Mouse (Mus musculus) embryo, embryonic 11.5 days (tissue): ENCODE measurements around the gene Dpm2.

Experiments
- DNase-seq: peaks from one replicate; pipeline ENCODE4 v3.0.0-alpha.2; 2012; ENCODE audit warnings: low read depth, low spot score

The Dpm2 gene

GRCm38 (mm10) chr2:32582830-32583799 is 12.5 kb downstream of the Dpm2 start:
- peak; percentile 76 for DNase-seq

GRCm38 (mm10) chr2:32585149-32585714 is 14.6 kb downstream of the Dpm2 start:
- no peak for DNase-seq

- DNase-seq = peak; percentile 93
Measured at GRCm38 (mm10) chr2:32586871-32587351, 16.3 kb downstream of the Dpm2 start, which contains the start of gene St6galnac4. Gene St6galnac4, plus strand, starts transcription at chr2:32587095.

- DNase-seq = no peak
Measured at GRCm38 (mm10) chr2:32587731-32588321, 17.2 kb downstream of the Dpm2 start.

- no peak for DNase-seq
Measured at GRCm38 (mm10) chr2:32589213-32589795, 18.6 kb downstream of the Dpm2 start.

- DNase-seq = no peak
Measured at GRCm38 (mm10) chr2:32590224-32590623, 19.6 kb downstream of the Dpm2 start.

- DNase-seq = no peak
Measured at GRCm38 (mm10) chr2:32591249-32591648, 20.6 kb downstream of the Dpm2 start.

- no peak for DNase-seq
Measured at GRCm38 (mm10) chr2:32596725-32597124, 26.1 kb downstream of the Dpm2 start.

- DNase-seq = no peak
Measured at GRCm38 (mm10) chr2:32597248-32597647, 26.6 kb downstream of the Dpm2 start.

- no peak for DNase-seq
Measured at GRCm38 (mm10) chr2:32597699-32598098, 27.0 kb downstream of the Dpm2 start.

GRCm38 (mm10) chr2:32598506-32598905 is 27.8 kb downstream of the Dpm2 start:
- DNase-seq = no peak

GRCm38 (mm10) chr2:32599409-32599808 is 28.8 kb downstream of the Dpm2 start, which contains the start of gene St6galnac6:
Gene St6galnac6, plus strand, starts transcription at chr2:32599709.
- no peak for DNase-seq

- DNase-seq = no peak
Measured at GRCm38 (mm10) chr2:32601417-32602065, 30.9 kb downstream of the Dpm2 start.

- DNase-seq = peak; percentile 60
Measured at GRCm38 (mm10) chr2:32602600-32603054, 32.0 kb downstream of the Dpm2 start.

GRCm38 (mm10) chr2:32604631-32605030 is 34.0 kb downstream of the Dpm2 start:
- no peak for DNase-seq

- DNase-seq = peak; percentile 79
Measured at GRCm38 (mm10) chr2:32606161-32607142, 35.8 kb downstream of the Dpm2 start.

GRCm38 (mm10) chr2:32607262-32607947 is 36.7 kb downstream of the Dpm2 start:
- DNase-seq = no peak

- peak; percentile 46 for DNase-seq
Measured at GRCm38 (mm10) chr2:32608141-32608777, 37.6 kb downstream of the Dpm2 start.
